Mouse (Mus musculus): ENCODE measurements around the gene Gsn. TPM values are rescaled to one million over a fixed set of nuclear protein-coding genes. Genes with fewer than 3 reads are reported as not detected.

Gene Gsn
- polyA plus RNA-seq, 1 experiment = 804 TPM

DNA sequence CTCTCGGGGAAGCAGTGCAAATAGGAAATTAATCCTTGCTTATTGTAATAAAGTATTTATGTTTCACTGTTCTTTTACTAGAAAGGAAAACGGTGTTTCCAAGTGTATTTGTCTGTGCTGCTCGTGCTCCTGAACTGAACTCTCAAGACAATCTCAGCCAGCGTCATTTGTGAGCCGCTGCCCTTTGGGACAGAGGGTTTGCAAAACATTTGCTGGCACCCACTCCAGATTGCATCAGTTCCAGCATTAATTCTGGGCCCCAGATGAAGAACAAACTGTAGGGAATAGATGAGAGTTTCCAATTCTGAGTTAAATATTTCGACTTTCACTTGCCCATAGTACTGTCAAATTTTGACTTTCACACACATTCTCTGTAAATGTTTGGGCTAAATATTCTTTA is 82.5 kb downstream of the Gsn start:
- Histone ChIP-seq H3K4me1 (ENCODE audit: control insufficient read depth, insufficient read depth, insufficient read length, low read length) (peaks cover 21% of the 10 kb centered on the region), H3K4me3 (ENCODE audit: insufficient read depth, low read depth, low read length) (no peak overlapping the region), H3K27ac (replicated peaks; ENCODE audit: low read depth, low read length) (peak overlapping the region; percentile 82)

DNA sequence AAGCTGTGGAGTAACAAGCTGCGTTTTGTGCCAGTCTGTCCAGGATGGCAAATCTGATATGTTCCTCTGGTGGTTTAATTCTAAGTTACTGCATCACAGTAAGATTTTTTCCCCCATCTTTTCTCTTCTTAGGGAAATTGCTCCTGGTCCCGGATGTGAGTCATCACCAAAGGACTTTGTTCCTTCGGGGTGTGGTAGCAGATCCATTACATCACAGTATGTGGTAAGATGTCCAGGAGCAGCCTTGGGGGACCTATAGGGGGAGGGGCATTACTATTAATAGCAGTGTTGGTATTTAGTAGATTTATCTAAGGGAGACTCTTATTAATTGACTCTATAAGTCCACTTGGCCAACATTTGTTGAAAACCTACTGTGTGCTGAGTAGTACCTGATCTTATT is 86.4 kb downstream of the Gsn start:
- H3K27ac ChIP-seq (replicated peaks; ENCODE audit: low read depth, low read length) = no peak overlapping the region
- no peak overlapping the region for H3K4me3 ChIP-seq (ENCODE audit: insufficient read depth, low read depth, low read length)
- peaks cover 10% of the 10 kb centered on the region; the same call in 1 of the 2 replicates for H3K4me1 ChIP-seq (ENCODE audit: control insufficient read depth, insufficient read depth, insufficient read length, low read length)

DNA sequence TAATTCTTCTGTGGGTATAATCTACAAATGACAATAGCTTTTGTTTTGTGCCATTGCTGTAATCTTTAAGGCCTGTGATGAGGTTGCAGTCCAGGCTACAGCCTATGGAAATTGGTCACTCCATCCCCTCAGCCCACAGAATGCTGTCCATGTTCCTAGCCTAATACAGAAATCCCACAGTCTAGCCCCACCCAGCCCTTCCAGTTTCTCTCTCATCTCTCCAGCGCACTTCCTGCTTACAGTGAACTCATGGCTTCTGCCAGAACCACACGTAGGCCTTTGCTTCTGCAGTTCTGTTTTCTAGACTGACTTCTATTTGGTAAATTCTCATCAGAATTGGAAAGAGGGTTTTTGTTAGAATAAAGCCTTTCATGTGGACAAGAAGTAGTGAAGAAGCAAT is 89.8 kb downstream of the Gsn start:
- Histone ChIP-seq H3K27ac (replicated peaks; ENCODE audit: low read depth, low read length) (no peak overlapping the region), H3K4me1 (ENCODE audit: control insufficient read depth, insufficient read depth, insufficient read length, low read length) (no peaks in the 10 kb centered on the region), H3K4me3 (ENCODE audit: insufficient read depth, low read depth, low read length) (no peak overlapping the region)

DNA sequence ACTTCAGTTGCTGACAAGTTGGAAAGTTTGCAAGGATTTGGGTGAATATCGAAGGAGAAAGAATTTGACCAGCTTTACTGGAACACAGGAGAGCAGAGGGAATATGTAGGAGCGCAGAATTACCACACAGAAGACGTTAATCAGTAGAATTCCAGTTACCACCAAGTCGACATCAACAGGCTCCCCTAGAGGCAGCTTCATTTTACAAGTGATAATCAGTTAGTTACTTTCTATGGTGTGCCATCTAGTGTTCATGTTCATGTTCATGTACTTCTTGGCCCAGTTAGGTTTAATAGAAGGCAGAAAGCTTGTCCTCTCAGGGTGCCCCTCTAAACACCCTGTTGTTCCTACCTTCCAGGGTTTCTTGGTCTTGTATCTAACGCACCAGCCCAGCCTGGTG is 93.0 kb downstream of the Gsn start:
- Histone ChIP-seq H3K27ac (replicated peaks; ENCODE audit: low read depth, low read length) (no peak overlapping the region), H3K4me1 (ENCODE audit: control insufficient read depth, insufficient read depth, insufficient read length, low read length) (no peaks in the 10 kb centered on the region), H3K4me3 (ENCODE audit: insufficient read depth, low read depth, low read length) (no peak overlapping the region)

Other genes with a start within 250 kb of the Gsn start
- gene Hc, start 194.9 kb upstream of the Gsn start, polyA plus RNA-seq (2012; ENCODE audit: insufficient read depth, insufficient read length, missing spikeins) = not detected in 2 replicates
- 0.91 TPM in 1 of 2 replicates, not detected in the other for gene AI182371, start 154.8 kb upstream of the Gsn start, polyA plus RNA-seq (2012; ENCODE audit: insufficient read depth, insufficient read length, missing spikeins)
- gene Cntrl, start 146.9 kb upstream of the Gsn start, polyA plus RNA-seq (2012; ENCODE audit: insufficient read depth, insufficient read length, missing spikeins) = 3.3 and 4.4 TPM in 2 replicates
- 114 and 128 TPM in 2 replicates for gene Rab14, start 55.3 kb upstream of the Gsn start, polyA plus RNA-seq (2012; ENCODE audit: insufficient read depth, insufficient read length, missing spikeins)
- gene Stom, start 80.6 kb downstream of the Gsn start, polyA plus RNA-seq (2012; ENCODE audit: insufficient read depth, insufficient read length, missing spikeins) = 230 and 257 TPM in 2 replicates
- not detected in 2 replicates for gene 4930568D16Rik, start 111.3 kb downstream of the Gsn start, polyA plus RNA-seq (2012; ENCODE audit: insufficient read depth, insufficient read length, missing spikeins)
- not detected in 2 replicates for gene 4930402F06Rik, start 140.8 kb downstream of the Gsn start, polyA plus RNA-seq (2012; ENCODE audit: insufficient read depth, insufficient read length, missing spikeins)
- 8.8 and 14.5 TPM in 2 replicates for gene Ggta1, start 206.9 kb downstream of the Gsn start, polyA plus RNA-seq (2012; ENCODE audit: insufficient read depth, insufficient read length, missing spikeins)